Mouse (Mus musculus): ENCODE measurements at regions not wholly inside any gene's neighbourhood (a gene's known extent, or its start where the extent isn't known, plus 50 kb on each side); places are given as distances from the start of the nearest gene placed in this dataset.

DNA sequence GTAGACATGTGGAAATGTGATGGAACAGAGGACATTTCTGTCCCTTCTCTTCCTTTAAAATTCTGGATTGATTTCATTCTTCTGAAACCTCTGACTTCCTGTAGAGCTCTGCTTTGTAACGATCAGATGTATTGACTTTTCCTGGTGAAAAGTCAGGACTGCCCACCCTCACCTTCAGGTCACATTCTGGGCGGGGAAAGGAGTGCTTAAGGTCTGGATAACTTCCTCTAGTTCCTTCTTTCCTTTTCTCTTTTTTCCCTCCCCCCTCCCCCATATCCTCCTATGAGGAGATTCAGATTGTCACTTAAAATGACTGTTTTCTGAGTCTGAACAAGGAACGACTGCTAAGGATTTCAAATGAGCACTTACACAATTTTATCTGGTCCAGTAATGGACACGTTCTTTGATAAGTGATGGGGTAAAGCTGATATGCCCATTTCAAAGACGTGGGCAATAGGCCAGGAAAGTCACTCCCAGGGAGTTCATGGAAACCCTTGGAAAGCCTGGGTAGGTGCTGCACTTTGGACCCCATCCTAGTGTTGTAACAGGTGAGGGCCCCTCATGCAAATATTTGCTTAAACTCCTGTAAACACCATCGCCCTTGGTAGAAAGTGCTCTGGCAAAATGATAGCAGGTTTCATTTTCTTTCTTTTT is 186.9 kb upstream of the Marcks start:
- H3K27ac ChIP-seq (ENCODE audit: low read depth, low read length), result peak overlapping the region; percentile 3; the same call in 1 of the 2 replicates
- no peaks in the 10 kb centered on the region for H3K9me3 ChIP-seq (ENCODE audit: control insufficient read depth)
- peak; percentile 92 for ATAC-seq
- WGBS, result 19% methylated on average over 6 of the region's 6 CpGs
- H3K4me3 ChIP-seq (ENCODE audit: low read depth, low read length), result no peak overlapping the region
- no peak overlapping the region for H3K9ac ChIP-seq (ENCODE audit: low read depth, low read length)
- H3K4me2 ChIP-seq (replicated peaks; ENCODE audit: low read depth), result no peak overlapping the region; the same call in 1 of the 2 replicates
- TF ChIP-seq CTCF (IDR thresholded peaks at IDR 0.05; ENCODE audit: low read depth), result no peak
- peaks cover 4% of the 10 kb centered on the region; the same call in 1 of the 2 replicates for H3K4me1 ChIP-seq (replicated peaks; ENCODE audit: control insufficient read depth, insufficient read depth, low read length)
- H3K36me3 ChIP-seq (ENCODE audit: control insufficient read depth, insufficient read depth), result no peaks in the 10 kb centered on the region
- H3K27me3 ChIP-seq (replicated peaks; ENCODE audit: control insufficient read depth, insufficient read depth, low read length), result no peaks in the 10 kb centered on the region

DNA sequence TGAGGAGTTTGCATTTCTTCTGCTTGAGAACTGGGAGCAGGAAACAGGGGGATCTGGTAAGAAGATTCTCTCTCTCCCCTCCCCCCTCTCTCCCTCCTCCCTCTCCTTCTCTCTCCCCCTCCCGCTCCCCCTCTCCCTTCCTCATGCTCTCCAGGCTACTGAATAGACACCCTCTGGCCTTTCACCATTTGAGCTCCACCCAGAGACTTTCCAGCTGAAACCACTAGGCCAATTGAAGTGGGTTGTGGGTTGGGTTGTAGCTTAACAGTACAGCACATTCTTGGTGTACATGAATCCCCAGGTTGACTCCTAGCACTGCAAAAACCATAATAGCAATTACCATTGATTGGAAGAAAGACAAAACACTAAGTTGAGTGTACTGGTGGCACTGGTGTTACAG is 185.0 kb upstream of the Marcks start:
- H3K36me3 ChIP-seq (ENCODE audit: control insufficient read depth, insufficient read depth), result no peaks in the 10 kb centered on the region
- 68% methylated on average over 1 of the region's 1 CpGs for WGBS
- no peaks in the 10 kb centered on the region for H3K9me3 ChIP-seq (ENCODE audit: control insufficient read depth)
- H3K27ac ChIP-seq (ENCODE audit: low read depth, low read length), result no peak overlapping the region
- TF ChIP-seq CTCF (IDR thresholded peaks at IDR 0.05; ENCODE audit: low read depth), result no peak
- no peak for ATAC-seq
- H3K4me2 ChIP-seq (replicated peaks; ENCODE audit: low read depth), result no peak overlapping the region
- H3K4me1 ChIP-seq (replicated peaks; ENCODE audit: control insufficient read depth, insufficient read depth, low read length), result peaks cover 4% of the 10 kb centered on the region; the same call in 1 of the 2 replicates
- H3K4me3 ChIP-seq (ENCODE audit: low read depth, low read length), result no peak overlapping the region
- no peak overlapping the region for H3K9ac ChIP-seq (ENCODE audit: low read depth, low read length)
- no peaks in the 10 kb centered on the region for H3K27me3 ChIP-seq (replicated peaks; ENCODE audit: control insufficient read depth, insufficient read depth, low read length)

DNA sequence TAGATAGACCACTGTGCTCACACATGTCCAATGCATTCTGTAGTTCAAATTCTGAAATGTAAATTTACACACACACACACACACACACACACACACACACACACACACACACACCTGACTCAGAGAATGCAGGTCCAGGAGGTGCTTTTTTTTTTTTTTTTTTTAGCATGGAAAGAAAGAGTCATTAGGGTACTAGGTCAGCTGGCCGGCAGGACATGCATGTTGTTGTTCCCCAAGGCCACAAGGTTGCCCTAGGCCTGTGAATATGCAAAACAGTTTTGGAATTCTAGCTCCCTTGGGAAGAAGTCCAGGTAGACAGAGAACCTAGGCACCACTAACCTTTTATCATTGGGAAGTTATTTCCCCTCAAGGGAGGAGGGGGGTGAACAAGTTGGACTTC is 184.1 kb upstream of the Marcks start:
- no peak overlapping the region for H3K4me3 ChIP-seq (ENCODE audit: low read depth, low read length)
- H3K36me3 ChIP-seq (ENCODE audit: control insufficient read depth, insufficient read depth), result no peaks in the 10 kb centered on the region
- no peak overlapping the region for H3K9ac ChIP-seq (ENCODE audit: low read depth, low read length)
- no peak overlapping the region for H3K27ac ChIP-seq (ENCODE audit: low read depth, low read length)
- H3K4me1 ChIP-seq (replicated peaks; ENCODE audit: control insufficient read depth, insufficient read depth, low read length), result peaks cover 4% of the 10 kb centered on the region; the same call in 1 of the 2 replicates
- H3K27me3 ChIP-seq (replicated peaks; ENCODE audit: control insufficient read depth, insufficient read depth, low read length), result no peaks in the 10 kb centered on the region
- no peaks in the 10 kb centered on the region for H3K9me3 ChIP-seq (ENCODE audit: control insufficient read depth)
- 88% methylated on average over 1 of the region's 1 CpGs for WGBS
- no peak overlapping the region for H3K4me2 ChIP-seq (replicated peaks; ENCODE audit: low read depth)
- no peak for ATAC-seq
- no peak for TF ChIP-seq CTCF (IDR thresholded peaks at IDR 0.05; ENCODE audit: low read depth)

DNA sequence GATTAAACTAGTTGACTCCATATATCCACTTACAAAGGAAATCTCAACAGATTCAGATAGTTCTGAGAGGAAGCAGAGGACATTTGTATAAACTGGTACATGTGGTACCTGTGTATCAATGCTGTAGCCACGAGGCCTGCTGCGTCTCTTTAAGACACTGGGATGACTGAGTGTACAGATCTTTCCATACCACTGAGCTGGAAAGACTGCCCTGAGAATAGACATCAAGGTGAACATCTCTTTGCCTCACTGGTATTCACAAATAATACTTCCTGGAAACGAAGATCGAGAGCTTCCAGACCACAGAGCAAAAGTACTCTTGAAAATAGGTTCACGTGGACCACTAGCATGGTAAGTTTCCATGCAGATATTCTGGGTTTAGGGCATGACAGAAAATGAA is 183.6 kb upstream of the Marcks start:
- TF ChIP-seq CTCF (IDR thresholded peaks at IDR 0.05; ENCODE audit: low read depth), result no peak

DNA sequence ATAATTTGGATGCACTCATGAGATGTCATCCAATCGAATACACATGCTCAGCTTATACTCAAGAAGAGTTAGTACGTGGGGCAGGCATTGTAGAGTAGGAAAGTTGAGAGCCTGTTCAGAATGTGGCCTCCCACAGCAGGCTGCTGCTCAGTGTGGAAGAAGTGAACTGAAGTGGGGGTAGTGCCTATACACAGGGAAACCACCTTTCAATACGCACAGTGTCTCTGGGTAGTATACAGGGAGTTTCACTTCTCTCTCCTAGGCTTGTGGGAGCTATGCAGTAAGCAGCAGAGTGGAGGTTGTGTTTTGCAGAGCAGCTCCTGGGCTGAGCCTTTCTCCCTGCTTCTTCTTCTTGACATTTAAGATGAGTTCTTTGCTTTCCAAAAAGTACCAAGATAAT is 182.5 kb upstream of the Marcks start:
- no peak for ATAC-seq
- H3K4me1 ChIP-seq (replicated peaks; ENCODE audit: control insufficient read depth, insufficient read depth, low read length), result no peaks in the 10 kb centered on the region
- no peaks in the 10 kb centered on the region for H3K27me3 ChIP-seq (replicated peaks; ENCODE audit: control insufficient read depth, insufficient read depth, low read length)
- 87% methylated on average over 3 of the region's 3 CpGs for WGBS
- no peak for TF ChIP-seq CTCF (IDR thresholded peaks at IDR 0.05; ENCODE audit: low read depth)
- H3K4me3 ChIP-seq (ENCODE audit: low read depth, low read length), result no peak overlapping the region
- H3K9ac ChIP-seq (ENCODE audit: low read depth, low read length), result no peak overlapping the region
- H3K27ac ChIP-seq (ENCODE audit: low read depth, low read length), result no peak overlapping the region
- H3K4me2 ChIP-seq (replicated peaks; ENCODE audit: low read depth), result no peak overlapping the region
- no peaks in the 10 kb centered on the region for H3K9me3 ChIP-seq (ENCODE audit: control insufficient read depth)
- H3K36me3 ChIP-seq (ENCODE audit: control insufficient read depth, insufficient read depth), result no peaks in the 10 kb centered on the region

More for the DNA sequence above, 183.6 kb upstream of the Marcks start:
- H3K4me1 ChIP-seq (replicated peaks; ENCODE audit: control insufficient read depth, insufficient read depth, low read length), result peaks cover 3% of the 10 kb centered on the region; the same call in 1 of the 2 replicates
- ATAC-seq, result no peak
- H3K9me3 ChIP-seq (ENCODE audit: control insufficient read depth), result no peaks in the 10 kb centered on the region
- no peak overlapping the region for H3K4me3 ChIP-seq (ENCODE audit: low read depth, low read length)
- H3K27me3 ChIP-seq (replicated peaks; ENCODE audit: control insufficient read depth, insufficient read depth, low read length), result no peaks in the 10 kb centered on the region
- H3K27ac ChIP-seq (ENCODE audit: low read depth, low read length), result no peak overlapping the region
- 94% methylated on average over 5 of the region's 5 CpGs for WGBS
- H3K4me2 ChIP-seq (replicated peaks; ENCODE audit: low read depth), result no peak overlapping the region
- H3K9ac ChIP-seq (ENCODE audit: low read depth, low read length), result no peak overlapping the region
- no peaks in the 10 kb centered on the region for H3K36me3 ChIP-seq (ENCODE audit: control insufficient read depth, insufficient read depth)

DNA sequence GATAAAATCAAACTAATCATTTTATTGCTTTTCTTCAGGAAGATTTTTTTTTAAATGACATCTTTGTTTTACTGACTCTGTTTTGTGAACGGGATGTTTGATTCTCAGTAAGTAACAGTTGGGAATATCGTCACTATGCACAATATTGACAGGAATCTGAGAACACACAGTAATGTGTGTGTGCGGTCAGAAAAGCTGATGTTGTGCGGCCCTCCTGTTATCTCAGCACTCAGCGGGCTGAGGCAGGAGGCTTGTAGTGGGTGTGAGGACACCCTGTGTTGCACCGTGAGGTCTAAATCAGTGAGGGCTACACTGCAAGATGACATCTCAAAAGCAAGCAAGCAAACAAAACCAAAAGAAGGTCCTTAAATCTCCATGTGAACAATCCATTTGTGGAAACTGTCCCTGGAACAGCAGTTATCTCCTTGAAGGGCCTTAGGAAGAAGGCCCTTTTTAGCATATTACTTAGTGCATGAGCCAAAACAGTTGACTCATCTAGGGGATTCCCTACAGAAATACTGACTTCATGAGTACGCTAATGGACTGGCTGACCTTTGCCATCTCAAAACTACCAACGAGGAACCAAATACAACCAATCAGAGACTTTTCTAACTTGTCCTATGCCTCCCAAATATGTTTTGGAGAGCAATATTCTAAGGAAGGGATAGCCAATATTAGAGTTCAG is 181.2 kb upstream of the Marcks start:
- H3K9ac ChIP-seq (ENCODE audit: low read depth, low read length), result no peak overlapping the region
- no peak overlapping the region for H3K4me3 ChIP-seq (ENCODE audit: low read depth, low read length)
- H3K4me2 ChIP-seq (replicated peaks; ENCODE audit: low read depth), result no peak overlapping the region
- ATAC-seq, result no peak
- H3K9me3 ChIP-seq (ENCODE audit: control insufficient read depth), result no peaks in the 10 kb centered on the region
- no peaks in the 10 kb centered on the region for H3K36me3 ChIP-seq (ENCODE audit: control insufficient read depth, insufficient read depth)
- no peak overlapping the region for H3K27ac ChIP-seq (ENCODE audit: low read depth, low read length)
- WGBS, result 89% methylated on average over 8 of the region's 8 CpGs
- H3K4me1 ChIP-seq (replicated peaks; ENCODE audit: control insufficient read depth, insufficient read depth, low read length), result no peaks in the 10 kb centered on the region
- TF ChIP-seq CTCF (IDR thresholded peaks at IDR 0.05; ENCODE audit: low read depth), result no peak
- no peaks in the 10 kb centered on the region for H3K27me3 ChIP-seq (replicated peaks; ENCODE audit: control insufficient read depth, insufficient read depth, low read length)
